Mouse (Mus musculus): ENCODE measurements at regions not wholly inside any gene's neighbourhood (a gene's known extent, or its start where the extent isn't known, plus 50 kb on each side); places are given as distances from the start of the nearest gene placed in this dataset.

DNA sequence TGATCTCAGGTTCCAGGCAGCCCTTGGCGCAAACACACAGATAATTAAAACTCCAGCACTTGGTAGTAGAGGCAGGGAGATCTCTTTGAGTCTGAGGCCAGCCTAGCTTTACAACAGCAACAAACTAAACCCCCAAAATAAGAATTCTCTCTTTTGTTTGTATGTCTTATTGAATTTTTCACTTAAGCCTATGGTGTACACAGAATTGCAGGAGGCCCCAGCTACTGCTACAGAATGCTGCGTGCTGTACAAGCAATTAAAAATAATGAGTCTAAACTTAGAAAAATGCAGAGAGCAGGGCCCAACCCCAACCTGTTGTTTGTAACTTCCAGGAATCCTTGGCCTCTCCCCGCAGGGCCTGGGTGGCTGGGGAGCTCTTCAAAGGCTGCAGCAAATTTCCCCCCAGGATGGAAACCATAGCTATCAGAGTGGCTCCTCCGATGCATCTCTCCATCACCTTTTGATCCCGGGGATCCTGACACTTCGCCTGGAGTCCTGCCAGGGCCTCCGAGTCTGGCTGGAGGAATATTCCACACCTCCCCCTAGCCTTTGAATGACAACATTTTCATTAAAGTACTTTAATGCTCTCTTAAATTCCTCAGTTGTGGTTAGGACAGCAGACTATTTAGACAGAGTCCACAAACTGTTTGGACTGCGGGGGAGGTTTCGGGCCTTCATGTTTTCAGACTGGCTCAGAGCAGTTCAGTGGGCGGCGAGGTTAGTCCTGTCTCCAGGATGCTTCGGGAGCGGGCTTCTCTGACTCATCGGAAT is 116.7 kb upstream of the Myocd start:
- Histone ChIP-seq H3K9ac (ENCODE audit: low read depth, low read length) (no peak overlapping the region), H3K4me3 (ENCODE audit: low read depth, low read length) (no peak overlapping the region), H3K4me2 (ENCODE audit: low read depth, low read length) (no peak overlapping the region), H3K36me3 (ENCODE audit: control insufficient read depth, insufficient read depth) (no peaks in the 10 kb centered on the region), H3K9me3 (replicated peaks; ENCODE audit: control insufficient read depth, low read length) (no peaks in the 10 kb centered on the region), H3K27ac (ENCODE audit: low read length) (no peak overlapping the region), H3K27me3 (ENCODE audit: control insufficient read depth, insufficient read depth, low read depth, low read length) (no peaks in the 10 kb centered on the region), H3K4me1 (ENCODE audit: control insufficient read depth, low read depth, low read length) (no peaks in the 10 kb centered on the region)
- 51% methylated on average over 14 of the region's 14 CpGs for WGBS (ENCODE audit: insufficient replicate concordance)
- ATAC-seq (ENCODE audit: low read depth), result no peak

DNA sequence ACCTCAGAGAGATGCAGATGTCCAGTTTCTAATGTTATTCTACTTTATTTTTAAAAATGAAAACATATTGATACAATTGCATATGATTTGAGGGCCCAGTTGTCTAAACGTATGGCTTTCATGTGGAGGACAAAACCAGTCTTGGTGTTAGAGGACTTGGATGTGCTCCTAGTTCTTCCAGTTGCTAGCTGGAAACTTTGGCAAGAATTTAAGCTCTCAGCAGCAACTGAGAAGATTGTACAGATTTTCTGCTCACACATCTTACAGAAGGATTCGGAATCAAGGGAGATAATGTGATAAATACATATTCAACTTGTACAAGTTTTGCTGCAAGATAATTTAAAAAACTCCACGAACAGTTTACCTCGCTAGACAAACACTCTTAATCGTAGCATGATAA is 105.6 kb upstream of the Myocd start:
- Histone ChIP-seq H3K4me1 (ENCODE audit: control insufficient read depth, low read depth, low read length) (no peaks in the 10 kb centered on the region), H3K36me3 (ENCODE audit: control insufficient read depth, insufficient read depth) (no peaks in the 10 kb centered on the region), H3K9me3 (replicated peaks; ENCODE audit: control insufficient read depth, low read length) (no peaks in the 10 kb centered on the region), H3K9ac (ENCODE audit: low read depth, low read length) (no peak overlapping the region), H3K4me3 (ENCODE audit: low read depth, low read length) (no peak overlapping the region), H3K4me2 (ENCODE audit: low read depth, low read length) (no peak overlapping the region), H3K27me3 (ENCODE audit: control insufficient read depth, insufficient read depth, low read depth, low read length) (no peaks in the 10 kb centered on the region), H3K27ac (ENCODE audit: low read length) (no peak overlapping the region)
- ATAC-seq (ENCODE audit: low read depth), result no peak
- WGBS (ENCODE audit: insufficient replicate concordance), result 55% methylated on average over 5 of the region's 5 CpGs

- Histone ChIP-seq H3K4me3 (ENCODE audit: low read depth, low read length) (no peak overlapping the region), H3K9me3 (replicated peaks; ENCODE audit: control insufficient read depth, low read length) (no peaks in the 10 kb centered on the region), H3K27me3 (ENCODE audit: control insufficient read depth, insufficient read depth, low read depth, low read length) (no peaks in the 10 kb centered on the region), H3K4me1 (ENCODE audit: control insufficient read depth, low read depth, low read length) (no peaks in the 10 kb centered on the region), H3K9ac (ENCODE audit: low read depth, low read length) (no peak overlapping the region), H3K27ac (ENCODE audit: low read length) (no peak overlapping the region), H3K36me3 (ENCODE audit: control insufficient read depth, insufficient read depth) (no peaks in the 10 kb centered on the region), H3K4me2 (ENCODE audit: low read depth, low read length) (no peak overlapping the region)
- no peak for ATAC-seq (ENCODE audit: low read depth)
- 72% methylated on average over 4 of the region's 4 CpGs for WGBS (ENCODE audit: insufficient replicate concordance)
These were observed 103.3 kb upstream of the Myocd start for GRCm38 (mm10) chr11:65373136-65373535.

DNA sequence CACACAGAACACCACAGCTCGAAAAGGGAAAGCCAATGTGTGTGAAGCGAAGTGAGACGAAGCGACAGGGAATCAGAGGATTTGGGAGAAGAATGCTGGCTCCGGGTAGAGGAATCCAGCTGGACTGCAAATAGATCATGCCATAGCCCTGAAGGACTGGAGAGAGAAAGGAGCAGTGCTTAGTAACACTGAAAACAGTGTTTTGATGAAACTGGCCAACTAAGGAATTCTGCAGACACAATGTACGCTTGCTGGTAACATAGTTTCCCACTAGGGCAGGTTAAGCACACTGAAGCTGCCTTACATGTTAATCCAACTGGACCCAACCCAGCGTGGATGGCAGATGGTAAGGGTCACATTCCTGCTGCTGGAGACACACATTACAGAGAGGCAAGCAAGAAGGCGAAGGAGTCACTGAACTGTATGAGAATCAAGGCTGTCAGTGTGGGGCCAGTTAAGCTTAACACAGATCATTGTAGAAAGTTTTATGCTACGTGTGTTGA is 102.6 kb upstream of the Myocd start:
- no peaks in the 10 kb centered on the region for H3K27me3 ChIP-seq (ENCODE audit: control insufficient read depth, insufficient read depth, low read depth, low read length)
- WGBS (ENCODE audit: insufficient replicate concordance), result 69% methylated on average over 9 of the region's 9 CpGs
- no peak for ATAC-seq (ENCODE audit: low read depth)
- no peaks in the 10 kb centered on the region for H3K4me1 ChIP-seq (ENCODE audit: control insufficient read depth, low read depth, low read length)
- H3K4me2 ChIP-seq (ENCODE audit: low read depth, low read length), result no peak overlapping the region
- no peaks in the 10 kb centered on the region for H3K36me3 ChIP-seq (ENCODE audit: control insufficient read depth, insufficient read depth)
- no peak overlapping the region for H3K9ac ChIP-seq (ENCODE audit: low read depth, low read length)
- no peak overlapping the region for H3K4me3 ChIP-seq (ENCODE audit: low read depth, low read length)
- H3K9me3 ChIP-seq (replicated peaks; ENCODE audit: control insufficient read depth, low read length), result no peaks in the 10 kb centered on the region
- H3K27ac ChIP-seq (ENCODE audit: low read length), result no peak overlapping the region

DNA sequence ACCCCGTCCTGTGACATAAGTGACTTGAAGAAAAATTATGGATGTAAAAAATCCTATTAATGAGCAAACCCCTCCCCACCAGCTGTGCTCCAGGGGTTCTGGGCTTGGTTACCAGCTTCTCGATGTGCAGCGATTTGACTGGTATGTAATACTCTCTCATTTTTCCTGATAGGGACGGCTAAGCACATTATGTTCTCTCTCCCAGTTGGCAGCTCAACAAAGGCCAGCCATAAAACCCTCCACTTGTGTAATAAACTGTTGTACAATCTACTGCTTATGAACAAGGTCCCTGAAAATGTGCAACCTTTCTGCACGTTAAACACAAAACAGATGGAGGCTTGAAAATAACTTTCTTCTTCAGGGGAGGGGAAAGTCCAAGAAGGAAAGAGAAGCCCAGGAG is 98.0 kb upstream of the Myocd start:
- 70% methylated on average over 5 of the region's 5 CpGs for WGBS (ENCODE audit: insufficient replicate concordance)
- no peak for ATAC-seq (ENCODE audit: low read depth)
- H3K4me1 ChIP-seq (ENCODE audit: control insufficient read depth, low read depth, low read length), result no peaks in the 10 kb centered on the region
- no peak overlapping the region for H3K9ac ChIP-seq (ENCODE audit: low read depth, low read length)
- H3K9me3 ChIP-seq (replicated peaks; ENCODE audit: control insufficient read depth, low read length), result no peaks in the 10 kb centered on the region
- H3K4me3 ChIP-seq (ENCODE audit: low read depth, low read length), result no peak overlapping the region
- no peaks in the 10 kb centered on the region for H3K27me3 ChIP-seq (ENCODE audit: control insufficient read depth, insufficient read depth, low read depth, low read length)
- no peak overlapping the region for H3K27ac ChIP-seq (ENCODE audit: low read length)
- no peaks in the 10 kb centered on the region for H3K36me3 ChIP-seq (ENCODE audit: control insufficient read depth, insufficient read depth)
- no peak overlapping the region for H3K4me2 ChIP-seq (ENCODE audit: low read depth, low read length)

DNA sequence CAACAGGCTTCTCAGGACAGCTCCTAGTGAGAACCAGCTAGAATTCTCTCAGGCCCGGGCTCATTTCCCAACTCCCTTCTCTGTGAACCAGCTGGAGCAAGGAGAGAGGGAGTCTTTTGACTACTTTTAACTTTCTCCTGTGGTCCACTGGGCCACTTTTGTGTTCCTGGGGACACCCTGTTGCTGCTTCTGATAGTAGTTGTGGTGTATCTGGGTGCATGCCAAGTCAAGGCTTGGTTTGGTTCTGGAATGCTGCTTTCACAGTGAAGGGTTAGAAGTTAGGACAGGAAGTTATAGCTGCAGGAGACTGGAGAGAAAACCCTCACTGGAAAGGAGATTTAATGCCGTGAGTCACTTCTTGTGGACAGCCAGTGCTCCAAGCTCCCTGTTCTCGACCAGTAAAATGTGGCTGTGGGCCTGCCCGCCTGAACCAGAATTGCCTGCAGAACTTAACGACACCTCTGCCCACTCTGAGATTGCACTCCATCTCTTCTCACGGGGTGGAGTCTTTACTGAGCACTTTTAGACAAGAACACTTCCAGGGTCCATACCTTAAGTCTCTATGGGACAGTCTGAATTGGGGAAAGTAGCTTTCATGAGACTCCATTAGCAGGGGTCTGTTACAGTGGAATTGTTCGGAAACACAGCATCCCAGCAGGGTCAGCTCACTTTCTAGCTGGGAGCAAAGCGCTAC is 97.0 kb upstream of the Myocd start:
- no peaks in the 10 kb centered on the region for H3K4me1 ChIP-seq (ENCODE audit: control insufficient read depth, low read depth, low read length)
- no peak overlapping the region for H3K4me2 ChIP-seq (ENCODE audit: low read depth, low read length)
- 47% methylated on average over 8 of the region's 8 CpGs for WGBS (ENCODE audit: insufficient replicate concordance)
- no peak for ATAC-seq (ENCODE audit: low read depth)
- no peak overlapping the region for H3K27ac ChIP-seq (ENCODE audit: low read length)
- H3K36me3 ChIP-seq (ENCODE audit: control insufficient read depth, insufficient read depth), result no peaks in the 10 kb centered on the region
- no peak overlapping the region for H3K9ac ChIP-seq (ENCODE audit: low read depth, low read length)
- H3K4me3 ChIP-seq (ENCODE audit: low read depth, low read length), result no peak overlapping the region
- no peaks in the 10 kb centered on the region for H3K9me3 ChIP-seq (replicated peaks; ENCODE audit: control insufficient read depth, low read length)
- H3K27me3 ChIP-seq (ENCODE audit: control insufficient read depth, insufficient read depth, low read depth, low read length), result no peaks in the 10 kb centered on the region

- Histone ChIP-seq H3K9ac (ENCODE audit: low read depth, low read length) (no peak overlapping the region), H3K27ac (ENCODE audit: low read length) (no peak overlapping the region), H3K4me3 (ENCODE audit: low read depth, low read length) (no peak overlapping the region), H3K27me3 (ENCODE audit: control insufficient read depth, insufficient read depth, low read depth, low read length) (no peaks in the 10 kb centered on the region), H3K4me1 (ENCODE audit: control insufficient read depth, low read depth, low read length) (no peaks in the 10 kb centered on the region), H3K9me3 (replicated peaks; ENCODE audit: control insufficient read depth, low read length) (no peaks in the 10 kb centered on the region), H3K4me2 (ENCODE audit: low read depth, low read length) (no peak overlapping the region), H3K36me3 (ENCODE audit: control insufficient read depth, insufficient read depth) (no peaks in the 10 kb centered on the region)
- WGBS (ENCODE audit: insufficient replicate concordance), result 72% methylated on average over 12 of the region's 12 CpGs
- no peak for ATAC-seq (ENCODE audit: low read depth)
These were observed 96.2 kb upstream of the Myocd start for GRCm38 (mm10) chr11:65365751-65366559.

GRCm38 (mm10) chr11:65364910-65365309 is 95.1 kb upstream of the Myocd start:
- no peaks in the 10 kb centered on the region for H3K9me3 ChIP-seq (replicated peaks; ENCODE audit: control insufficient read depth, low read length)
- H3K27ac ChIP-seq (ENCODE audit: low read length), result no peak overlapping the region
- no peak overlapping the region for H3K4me2 ChIP-seq (ENCODE audit: low read depth, low read length)
- H3K9ac ChIP-seq (ENCODE audit: low read depth, low read length), result no peak overlapping the region
- H3K4me3 ChIP-seq (ENCODE audit: low read depth, low read length), result no peak overlapping the region
- no peaks in the 10 kb centered on the region for H3K36me3 ChIP-seq (ENCODE audit: control insufficient read depth, insufficient read depth)
- no peaks in the 10 kb centered on the region for H3K27me3 ChIP-seq (ENCODE audit: control insufficient read depth, insufficient read depth, low read depth, low read length)
- no peak for ATAC-seq (ENCODE audit: low read depth)
- 50% methylated on average over 3 of the region's 3 CpGs for WGBS (ENCODE audit: insufficient replicate concordance)
- no peaks in the 10 kb centered on the region for H3K4me1 ChIP-seq (ENCODE audit: control insufficient read depth, low read depth, low read length)
